Mouse (Mus musculus): Measurements from ENCODE around the gene Paf1. TPM values are rescaled to one million over a fixed set of nuclear protein-coding genes. Genes with fewer than 3 reads are reported as not detected.

The Paf1 gene
- total RNA-seq, 2 experiments from 2014 or later: 68.4 to 79.0 TPM

DNA sequence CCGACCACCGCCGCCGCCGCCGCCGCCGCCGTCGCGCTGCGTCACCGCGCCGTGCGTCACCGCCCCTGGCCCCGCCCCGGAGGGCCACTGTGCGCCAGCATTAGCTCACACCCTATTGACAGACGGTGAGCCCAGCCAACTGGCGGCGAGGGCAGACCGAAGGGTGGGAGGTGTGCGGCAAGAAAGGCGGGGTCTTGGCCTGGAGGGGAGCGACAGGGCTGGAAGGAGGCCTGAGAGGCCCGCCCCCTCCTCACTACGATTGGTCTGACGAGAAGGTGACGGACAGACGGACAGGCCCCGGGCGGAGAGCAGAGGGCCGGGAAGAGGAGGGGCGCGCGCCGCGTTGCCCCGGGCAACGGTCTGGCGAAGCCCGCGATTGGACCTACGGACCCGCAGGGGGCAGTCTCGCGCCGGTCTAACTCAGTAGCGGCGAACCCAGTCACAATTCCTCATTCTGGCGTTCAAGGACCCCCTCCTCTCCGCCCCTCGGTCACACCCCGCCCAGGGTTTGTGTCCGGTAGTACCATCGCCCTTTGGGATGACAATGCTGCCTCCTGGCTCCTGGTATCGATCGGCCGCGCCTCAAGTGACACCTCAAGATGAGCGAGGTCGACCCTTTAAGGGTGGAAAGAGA, 43.6 kb downstream of the Paf1 start:
- peak; percentile 75 for TF ChIP-seq CTCF (conservative IDR thresholded peaks at IDR 0.05)
- H3K4me3 ChIP-seq: peak overlapping the region; percentile 77
- peak; percentile 100 for DNase-seq (ENCODE audit: low spot score in 2 of 2)
- H3K27ac ChIP-seq: peak overlapping the region; percentile 93

DNA sequence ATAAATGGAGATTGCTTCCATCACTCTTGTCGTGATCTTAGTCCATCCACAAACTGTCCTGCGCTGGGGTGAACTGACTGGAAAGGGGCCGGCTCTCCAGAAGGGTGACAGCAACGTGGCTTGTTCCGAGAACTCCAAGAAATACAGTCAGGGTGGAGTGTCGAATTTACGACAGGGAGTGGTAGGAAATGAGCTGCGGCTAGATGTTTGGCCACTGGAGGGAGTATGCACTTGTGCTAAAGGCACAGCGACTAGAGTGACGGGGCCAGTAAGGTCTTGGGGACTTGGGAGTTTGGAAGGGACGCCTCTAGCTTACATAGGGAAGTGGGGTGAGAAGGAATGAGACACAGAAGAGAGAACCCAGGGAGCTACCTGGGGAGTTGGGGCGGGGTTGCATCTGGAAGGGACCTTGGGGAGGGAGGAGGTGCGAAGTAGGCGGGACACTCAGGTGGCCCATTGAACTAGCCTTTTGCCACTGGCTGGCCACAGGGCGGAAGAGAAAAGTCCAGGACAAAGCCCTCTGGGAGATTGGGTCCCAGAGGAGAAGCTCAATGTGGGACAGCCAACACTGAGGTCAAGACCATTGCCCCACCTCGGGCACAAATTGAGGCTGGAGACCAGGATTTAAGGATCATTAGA, 44.3 kb downstream of the Paf1 start, which contains the start of gene Gmfg:
Gmfg (plus strand) TSS at position 516 of the 639 bp plus-strand sequence.
- peak; percentile 70 to 72 for DNase-seq (ENCODE audit: low spot score in 2 of 2)
- peak within 1 kb of the TSS; percentile 77 for H3K4me3 ChIP-seq
- peak within 1 kb of the TSS; percentile 93 for H3K27ac ChIP-seq
- peak; percentile 68 for TF ChIP-seq CTCF (conservative IDR thresholded peaks at IDR 0.05)

DNA sequence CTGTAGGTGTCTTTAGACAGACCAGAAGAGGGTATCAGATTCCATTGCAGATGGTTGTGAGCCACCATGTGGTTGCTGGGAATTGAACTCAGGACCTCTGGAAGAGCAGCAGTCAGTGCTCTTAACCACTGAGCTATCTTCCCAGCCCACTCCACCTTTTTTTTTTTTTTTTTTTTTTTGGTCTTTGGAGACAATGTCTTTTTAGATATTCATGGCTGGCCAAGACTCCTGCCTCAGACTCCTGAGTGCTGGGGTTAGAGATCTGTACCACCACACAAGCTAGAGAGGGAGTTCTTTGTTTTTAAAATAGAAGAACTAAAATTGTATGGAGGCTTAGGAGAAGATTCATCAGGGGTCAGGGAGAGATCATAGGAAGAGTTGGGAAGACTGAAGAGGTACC, 45.2 kb downstream of the Paf1 start:
- Histone ChIP-seq H3K4me3 (no peak overlapping the region), H3K27ac (no peak overlapping the region)
- no peak for DNase-seq (ENCODE audit: low spot score in 2 of 2)
- no peak for TF ChIP-seq CTCF (conservative IDR thresholded peaks at IDR 0.05)

GRCm38 (mm10) chr7:28438771-28439170, 46.0 kb downstream of the Paf1 start:
- DNase-seq (ENCODE audit: low spot score in 2 of 2): no peak
- TF ChIP-seq CTCF (conservative IDR thresholded peaks at IDR 0.05): no peak
- Histone ChIP-seq H3K4me3 (no peak overlapping the region), H3K27ac (no peak overlapping the region)

DNA sequence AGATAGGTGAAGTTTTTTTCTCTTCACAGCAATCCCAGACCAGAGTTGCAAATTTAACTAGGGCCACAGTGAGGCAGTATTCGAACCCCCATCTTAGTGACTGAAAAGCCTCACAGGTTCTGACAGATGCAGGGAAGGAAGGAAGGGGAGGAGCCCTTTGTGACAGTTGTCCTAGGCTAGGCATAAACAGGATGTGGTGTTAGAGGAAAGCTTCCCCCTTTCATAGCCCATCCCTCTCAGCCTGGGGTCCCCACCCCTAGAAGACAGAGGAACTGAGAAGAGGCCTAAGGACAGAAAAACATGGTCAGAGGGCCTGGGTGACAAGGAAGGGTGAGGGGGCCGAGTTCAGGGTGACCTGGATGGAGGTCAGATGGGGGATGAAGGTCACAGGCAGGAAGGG, 48.0 kb downstream of the Paf1 start:
- Histone ChIP-seq H3K27ac (no peak overlapping the region), H3K4me3 (no peak overlapping the region)
- no peak for TF ChIP-seq CTCF (conservative IDR thresholded peaks at IDR 0.05)
- no peak for DNase-seq (ENCODE audit: low spot score in 2 of 2)

- no peak for DNase-seq (ENCODE audit: low spot score in 2 of 2)
- TF ChIP-seq CTCF (conservative IDR thresholded peaks at IDR 0.05): no peak
- Histone ChIP-seq H3K27ac (no peak overlapping the region), H3K4me3 (no peak overlapping the region)
Observed at GRCm38 (mm10) chr7:28441776-28442485, 49.2 kb downstream of the Paf1 start.

DNA sequence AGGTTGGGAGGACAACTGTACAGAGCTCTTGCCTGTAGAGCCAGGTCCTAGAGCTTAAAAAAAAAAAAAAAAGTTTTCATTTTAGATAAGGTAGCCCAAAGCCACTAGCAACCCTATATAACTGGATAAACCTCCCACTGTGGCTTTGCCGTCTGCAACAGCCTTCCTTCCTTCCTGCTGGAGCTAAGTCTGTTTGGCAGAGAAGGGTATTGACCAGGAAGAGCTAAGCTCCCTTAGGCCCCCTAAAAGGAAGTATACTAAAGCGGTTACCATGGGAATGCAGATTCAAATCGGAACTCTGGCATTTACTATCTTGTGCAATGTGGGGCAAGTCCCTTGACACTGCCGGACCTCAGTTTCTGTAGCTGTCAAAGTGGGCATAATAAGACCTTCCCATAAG, 49.9 kb downstream of the Paf1 start:
- DNase-seq (ENCODE audit: low spot score in 2 of 2): no peak
- Histone ChIP-seq H3K4me3 (no peak overlapping the region), H3K27ac (no peak overlapping the region)
- no peak for TF ChIP-seq CTCF (conservative IDR thresholded peaks at IDR 0.05)

DNA sequence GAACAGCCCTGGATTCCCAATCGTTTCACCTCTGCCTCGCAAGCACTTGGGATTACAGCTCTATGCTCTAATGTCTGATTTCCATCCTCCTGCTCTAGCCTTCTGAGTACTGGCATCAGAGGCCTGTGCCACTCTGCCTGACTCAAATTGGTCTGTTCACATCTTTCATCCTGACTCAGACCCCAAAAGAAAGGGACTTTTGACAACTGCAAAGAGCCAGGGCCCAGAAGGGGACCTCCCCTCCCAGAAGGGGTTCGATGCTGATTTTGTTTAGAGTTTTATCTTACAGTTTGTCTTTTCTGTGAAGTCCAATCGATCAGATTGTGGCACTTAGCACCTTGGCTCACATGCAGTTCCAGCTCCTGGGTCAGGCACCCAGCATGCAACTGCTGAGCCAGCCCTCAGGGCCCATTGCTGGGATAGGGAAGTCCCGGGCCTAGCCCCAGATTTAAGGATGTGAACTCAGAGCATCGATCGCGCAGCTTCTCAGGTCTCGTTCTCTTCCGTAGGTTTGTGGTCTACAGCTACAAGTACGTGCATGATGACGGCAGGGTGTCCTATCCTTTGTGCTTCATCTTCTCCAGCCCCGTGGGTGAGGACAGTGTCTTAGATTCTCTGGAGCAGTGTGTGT, 51.7 kb downstream of the Paf1 start:
- TF ChIP-seq CTCF (conservative IDR thresholded peaks at IDR 0.05): no peak
- Histone ChIP-seq H3K4me3 (no peak overlapping the region), H3K27ac (no peak overlapping the region)
- DNase-seq (ENCODE audit: low spot score in 2 of 2): no peak

DNA sequence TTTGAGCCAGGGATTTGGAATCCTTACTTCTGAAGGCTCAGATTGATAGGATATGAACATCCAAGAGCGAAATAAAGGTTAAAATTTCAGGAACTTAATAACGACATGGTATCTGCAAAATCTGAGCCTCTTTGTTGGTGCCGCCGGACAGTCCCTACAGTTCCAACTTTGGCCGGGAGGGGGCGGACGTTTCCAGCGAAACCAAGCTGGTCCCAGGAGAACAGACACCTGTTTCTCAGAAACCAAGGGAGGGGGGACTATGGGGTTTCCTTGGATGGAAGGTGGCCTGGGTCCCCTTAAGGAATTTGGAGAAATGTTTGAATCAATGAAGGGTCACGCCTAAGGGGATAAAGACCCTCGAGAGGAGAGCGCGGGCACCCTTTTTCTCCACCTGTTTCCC, 53.7 kb downstream of the Paf1 start:
- TF ChIP-seq CTCF (conservative IDR thresholded peaks at IDR 0.05): peak; percentile 85
- DNase-seq (ENCODE audit: low spot score in 2 of 2): peak; percentile 56 to 92
- Histone ChIP-seq H3K4me3 (no peak overlapping the region), H3K27ac (no peak overlapping the region)

- TF ChIP-seq CTCF (conservative IDR thresholded peaks at IDR 0.05): no peak
- H3K27ac ChIP-seq: no peak overlapping the region
- H3K4me3 ChIP-seq: no peak overlapping the region
- no peak for DNase-seq (ENCODE audit: low spot score in 2 of 2)
Observed at GRCm38 (mm10) chr7:28447101-28447830, 54.5 kb downstream of the Paf1 start.

GRCm38 (mm10) chr7:28447865-28448820, 55.4 kb downstream of the Paf1 start:
- DNase-seq (ENCODE audit: low spot score in 2 of 2): no peak
- H3K4me3 ChIP-seq: no peak overlapping the region
- TF ChIP-seq CTCF (conservative IDR thresholded peaks at IDR 0.05): no peak
- no peak overlapping the region for H3K27ac ChIP-seq

Other genes with a start within 250 kb of the Paf1 start
- gene Fbl, start 223.2 kb upstream of the Paf1 start, total RNA-seq (2021): 10 to 100 TPM; 51.7 to 52.3 TPM
- gene Dyrk1b, start 213.5 kb upstream of the Paf1 start, total RNA-seq (2021): 10 to 100 TPM; 44.7 to 46.9 TPM
- gene Eid2, start 125.1 kb upstream of the Paf1 start, total RNA-seq (2021): 10 to 100 TPM; 58.3 to 59.0 TPM
- 10 to 100 TPM; 34.3 to 37.5 TPM for gene Eid2b, start 115.2 kb upstream of the Paf1 start, total RNA-seq (2021)
- gene Selenov, start 101.8 kb upstream of the Paf1 start, total RNA-seq (2021): under 1 TPM; 0.38 to 0.79 TPM
- 1 to 10 TPM; 1.8 to 1.9 TPM for gene Dll3, start 90.7 kb upstream of the Paf1 start, total RNA-seq (2021)
- 10 to 100 TPM; 37.8 to 38.5 TPM for gene Timm50, start 80.9 kb upstream of the Paf1 start, total RNA-seq (2021)
- gene Supt5, start 54.2 kb upstream of the Paf1 start, total RNA-seq (2021): 100 to 1,000 TPM; 117 to 123 TPM
- 100 to 1,000 TPM; 490 to 496 TPM for gene Rps16, start 42.3 kb upstream of the Paf1 start, total RNA-seq (2021)
- gene Plekhg2, start 20.4 kb upstream of the Paf1 start, total RNA-seq (2021): 1 to 10 TPM; 5.9 to 6.8 TPM
- gene Zfp36, start 12.7 kb upstream of the Paf1 start, total RNA-seq (2021): 1 to 10 TPM; 2.0 to 3.2 TPM
- gene Med29, start 243 bp upstream of the Paf1 start, total RNA-seq (2021): 10 to 100 TPM; 17.7 to 18.7 TPM
- gene Gmfg, start 44.5 kb downstream of the Paf1 start, total RNA-seq (2021): 1 to 10 TPM in 1 of 2 experiments, under 1 TPM in 1; 0.86 to 2.3 TPM
- gene Lrfn1, start 59.0 kb downstream of the Paf1 start, total RNA-seq (2021): 10 to 100 TPM; 69.1 to 79.8 TPM
- gene Ifnl2, start 117.5 kb downstream of the Paf1 start, total RNA-seq (2021): not detected
- not detected for gene Ifnl3, start 129.9 kb downstream of the Paf1 start, total RNA-seq (2021)
- not detected for gene Sycn, start 147.9 kb downstream of the Paf1 start, total RNA-seq (2021)
- gene Nccrp1, start 154.3 kb downstream of the Paf1 start, total RNA-seq (2021): under 1 TPM; 0.23 to 0.47 TPM
- gene Samd4b, start 205.2 kb downstream of the Paf1 start, total RNA-seq (2021): 10 to 100 TPM; 67.8 to 70.1 TPM
- gene Pak4, start 205.2 kb downstream of the Paf1 start, total RNA-seq (2021): 10 to 100 TPM; 13.7 to 16.2 TPM
- 1 to 10 TPM; 1.2 to 2.2 TPM for gene Acp7, start 238.4 kb downstream of the Paf1 start, total RNA-seq (2021)